Mouse (Mus musculus): ENCODE measurements around the gene Rrn3. TPM values are rescaled to one million over a fixed set of nuclear protein-coding genes. Genes with fewer than 3 reads are reported as not detected.

The Rrn3 gene
- total and polyA plus RNA-seq, 3 experiments: 83.5 to 136 (median 93.8) TPM

DNA sequence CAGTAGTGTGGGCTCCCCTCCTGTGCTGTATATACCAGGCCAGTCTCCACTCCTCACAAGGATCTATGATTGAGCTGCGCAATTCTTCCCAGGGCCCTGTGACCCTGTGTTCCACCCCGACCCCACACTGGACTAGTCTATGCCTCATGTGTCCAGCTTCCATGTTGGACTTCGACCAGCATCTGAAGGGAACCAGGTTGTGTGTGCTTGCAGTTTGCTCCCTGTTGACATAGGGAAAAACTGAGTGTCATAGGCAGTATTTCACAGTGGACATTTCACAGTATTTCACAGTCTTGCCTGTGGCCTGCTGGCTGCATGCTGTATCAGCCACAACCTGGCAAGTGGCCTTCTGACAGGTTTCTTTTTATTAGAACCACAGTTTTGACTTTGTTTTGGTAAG lies 32.7 kb downstream of the Rrn3 start:
- dilution Hi-C loops (cut with MboI; ENCODE audit: extremely low pct_ligation_motif_present, extremely low pct_unique_long_range_greater_than_20kb, low sequenced_read_pairs): no loop called here
- H3K27ac ChIP-seq (ENCODE audit: insufficient read depth, low read depth): no peak overlapping the region
- H3K9me3 ChIP-seq (replicated peaks; ENCODE audit: low read length): no peaks in the 10 kb centered on the region
- H3K4me3 ChIP-seq (replicated peaks in 1 of 3; ENCODE audit: low read depth in 2 of 3, low read length in 2 of 3, poor library complexity in 1 of 3): no peak overlapping the region
- peaks cover 63 to 86% of the 10 kb centered on the region in 2 experiments for H3K36me3 ChIP-seq (replicated peaks in 1 of 2; ENCODE audit: control insufficient read depth in 1 of 2, insufficient read depth in 1 of 2, low read length in 1 of 2)
- TF ChIP-seq MYC (IDR thresholded peaks at IDR 0.05; ENCODE audit: low read depth, low read length) (no peak), TBP (conservative IDR thresholded peaks at IDR 0.05; ENCODE audit: low read depth, low read length) (no peak), HCFC1 (IDR thresholded peaks at IDR 0.05; ENCODE audit: low read depth, low read length) (no peak), NELFE (IDR thresholded peaks at IDR 0.05; ENCODE audit: low read depth, low read length) (no peak), POLR2AphosphoS2 (IDR thresholded peaks at IDR 0.05; ENCODE audit: low read depth, low read length) (no peak), ZC3H11A (IDR thresholded peaks at IDR 0.05; ENCODE audit: low read depth, low read length) (no peak), E2F4 (IDR thresholded peaks at IDR 0.05; ENCODE audit: insufficient replicate concordance, low read depth, low read length) (no peak), ELF1 (IDR thresholded peaks at IDR 0.05; ENCODE audit: low read depth, low read length) (no peak), MXI1 (IDR thresholded peaks at IDR 0.05; ENCODE audit: low read depth, low read length) (no peak), ZNF384 (IDR thresholded peaks at IDR 0.05; ENCODE audit: low read depth, low read length) (no peak), KAT2A (IDR thresholded peaks at IDR 0.05; ENCODE audit: insufficient replicate concordance, low read length) (no peak), RCOR1 (conservative IDR thresholded peaks at IDR 0.05; ENCODE audit: low read depth, low read length) (no peak), IRF4 (IDR thresholded peaks at IDR 0.05; ENCODE audit: low read depth, low read length) (no peak), CHD2 (IDR thresholded peaks at IDR 0.05; ENCODE audit: low read length) (no peak), EP300 (IDR thresholded peaks at IDR 0.05; ENCODE audit: low read length) (no peak), PAX5 (IDR thresholded peaks at IDR 0.05; ENCODE audit: low read length) (no peak)
- H3K4me2 ChIP-seq (ENCODE audit: insufficient read depth, low read depth, poor library complexity, severe bottlenecking): no peak overlapping the region
- DNase-seq (ENCODE audit: extremely low read depth): no peak
- H3K4me1 ChIP-seq (ENCODE audit: control insufficient read depth in 1 of 2, insufficient read depth in 2 of 2): peaks cover 0 to 15% of the 10 kb centered on the region in 2 experiments; a peak in 2 of 4 replicates
- in situ Hi-C loops (cut with MboI; ENCODE audit: low pct_ligation_motif_present, low pct_unique_long_range_greater_than_20kb, low sequenced_read_pairs): no loop called here
- no peak overlapping the region for H3K9ac ChIP-seq (ENCODE audit: insufficient read depth, low read depth)
- H3K27me3 ChIP-seq (replicated peaks): no peaks in the 10 kb centered on the region
- no peaks in the 10 kb centered on the region for H3K79me2 ChIP-seq (replicated peaks; ENCODE audit: control insufficient read depth, extremely low read depth, insufficient read depth, poor library complexity, severe bottlenecking)

DNA sequence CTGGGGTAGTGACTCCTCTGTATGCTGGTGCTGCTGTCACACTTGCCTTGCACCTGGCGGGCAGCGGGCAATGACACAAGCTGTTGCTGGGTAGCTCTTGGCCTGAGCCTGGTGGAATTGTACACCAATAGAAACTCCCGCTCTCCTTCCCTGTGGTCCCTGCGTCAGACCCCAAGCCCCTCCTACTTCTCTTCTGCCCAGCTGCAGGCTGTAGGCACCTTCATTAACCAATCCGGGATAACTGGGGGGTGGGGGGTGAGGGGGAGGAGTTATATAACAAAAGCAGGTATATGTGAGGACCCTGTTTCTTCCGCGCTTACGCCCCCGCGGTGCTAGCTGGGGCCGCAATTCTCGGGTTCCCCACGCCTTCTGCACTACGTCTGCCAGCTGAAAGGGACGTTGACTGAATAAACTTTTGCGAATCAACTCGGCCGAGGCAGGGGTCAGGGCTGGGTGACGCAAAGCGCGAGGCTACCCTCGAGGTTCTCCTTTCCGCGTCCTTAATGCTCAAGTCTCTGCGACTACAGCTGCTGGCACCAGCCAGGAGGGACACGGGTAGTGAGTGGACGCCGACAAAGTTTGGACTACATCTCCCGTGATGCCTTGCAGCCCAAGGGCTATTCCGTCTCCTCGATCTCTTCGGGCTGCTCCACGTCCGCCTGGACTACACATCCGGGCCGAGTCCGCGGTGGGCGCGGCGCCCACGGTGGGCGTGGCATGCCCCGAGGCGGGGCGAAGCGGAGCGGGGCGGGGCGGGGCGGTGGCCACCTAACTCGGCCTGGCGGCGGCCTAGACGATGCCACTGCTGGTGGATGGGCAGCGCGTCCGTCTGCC lies 38.3 kb downstream of the Rrn3 start, which contains the start of gene Ntan1:
TSS of gene Ntan1 (plus strand) at position 286 of the 834 bp plus-strand sequence.
- H3K27me3 ChIP-seq (replicated peaks): no peaks in the 10 kb centered on the region
- in situ Hi-C loops (cut with MboI; ENCODE audit: low pct_ligation_motif_present, low pct_unique_long_range_greater_than_20kb, low sequenced_read_pairs): no loop called here
- H3K9me3 ChIP-seq (replicated peaks; ENCODE audit: low read length): peaks cover 3% of the 10 kb centered on the region
- peak; percentile 99 for DNase-seq (ENCODE audit: extremely low read depth)
- H3K36me3 ChIP-seq (replicated peaks in 1 of 2; ENCODE audit: control insufficient read depth in 1 of 2, insufficient read depth in 1 of 2, low read length in 1 of 2): peaks cover 15 to 47% of the 10 kb centered on the region in 2 experiments
- peak within 1 kb of the TSS; percentile 49 for H3K27ac ChIP-seq (ENCODE audit: insufficient read depth, low read depth)
- H3K4me3 ChIP-seq (replicated peaks in 1 of 3; ENCODE audit: low read depth in 2 of 3, low read length in 2 of 3, poor library complexity in 1 of 3): peak within 1 kb of the TSS; percentile 70 to 96 (median 80)
- H3K4me2 ChIP-seq (ENCODE audit: insufficient read depth, low read depth, poor library complexity, severe bottlenecking): peak within 1 kb of the TSS; percentile 72
- H3K9ac ChIP-seq (ENCODE audit: insufficient read depth, low read depth): peak within 1 kb of the TSS; percentile 58
- H3K79me2 ChIP-seq (replicated peaks; ENCODE audit: control insufficient read depth, extremely low read depth, insufficient read depth, poor library complexity, severe bottlenecking): no peaks in the 10 kb centered on the region
- dilution Hi-C loops (cut with MboI; ENCODE audit: extremely low pct_ligation_motif_present, extremely low pct_unique_long_range_greater_than_20kb, low sequenced_read_pairs): no loop called here
- H3K4me1 ChIP-seq (ENCODE audit: control insufficient read depth in 1 of 2, insufficient read depth in 2 of 2): peaks cover 0 to 40% of the 10 kb centered on the region in 2 experiments; a peak in 2 of 4 replicates
- TF ChIP-seq MAFK (IDR thresholded peaks at IDR 0.05; ENCODE audit: insufficient replicate concordance, low read length): no peak
- no peak for TF ChIP-seq RAD21 (IDR thresholded peaks at IDR 0.05; ENCODE audit: low read depth, low read length)
- peak; percentile 87 for TF ChIP-seq SIN3A (IDR thresholded peaks at IDR 0.05; ENCODE audit: low read length)
- peak; percentile 56 for TF ChIP-seq MEF2A (IDR thresholded peaks at IDR 0.05; ENCODE audit: borderline replicate concordance, low read depth, low read length)
- TF ChIP-seq ZNF384 (IDR thresholded peaks at IDR 0.05; ENCODE audit: low read depth, low read length): no peak
- no peak for TF ChIP-seq CHD1 (IDR thresholded peaks at IDR 0.05; ENCODE audit: low read depth, low read length)
- TF ChIP-seq POLR2A (IDR thresholded peaks at IDR 0.05; ENCODE audit: low read depth, low read length): peak; percentile 80
- TF ChIP-seq EP300 (IDR thresholded peaks at IDR 0.05; ENCODE audit: low read length): 0 out of 2 replicates have a peak, but pooled peaks have one; percentile 52
- peak; percentile 41; the same call in 1 of the 2 replicates for TF ChIP-seq TBP (conservative IDR thresholded peaks at IDR 0.05; ENCODE audit: low read depth, low read length)
- TF ChIP-seq ETS1 (conservative IDR thresholded peaks at IDR 0.05; ENCODE audit: low read depth, low read length): peak; percentile 71
- peak; percentile 66; the same call in 1 of the 2 replicates for TF ChIP-seq MAZ (IDR thresholded peaks at IDR 0.05; ENCODE audit: low read depth, low read length)
- TF ChIP-seq E2F4 (IDR thresholded peaks at IDR 0.05; ENCODE audit: insufficient replicate concordance, low read depth, low read length): peak; percentile 87; the same call in 1 of the 2 replicates
- peak; percentile 87 for TF ChIP-seq ELF1 (IDR thresholded peaks at IDR 0.05; ENCODE audit: low read depth, low read length)
- no peak for TF ChIP-seq JUN (IDR thresholded peaks at IDR 0.05; ENCODE audit: insufficient read depth, low read depth, low read length)
- peak; percentile 61; the same call in 1 of the 2 replicates for TF ChIP-seq MYC (IDR thresholded peaks at IDR 0.05; ENCODE audit: low read depth, low read length)
- peak; percentile 80; the same call in 1 of the 2 replicates for TF ChIP-seq NELFE (IDR thresholded peaks at IDR 0.05; ENCODE audit: low read depth, low read length)
- peak; percentile 55; the same call in 1 of the 2 replicates for TF ChIP-seq GABPA (IDR thresholded peaks at IDR 0.05; ENCODE audit: insufficient replicate concordance, low read depth, low read length)
- peak; percentile 51 for TF ChIP-seq NRF1 (IDR thresholded peaks at IDR 0.05; ENCODE audit: low read depth, low read length)
- no peak; the same call in 1 of the 2 replicates for TF ChIP-seq POLR2AphosphoS2 (IDR thresholded peaks at IDR 0.05; ENCODE audit: low read depth, low read length)
- TF ChIP-seq MXI1 (IDR thresholded peaks at IDR 0.05; ENCODE audit: low read depth, low read length): peak; percentile 78
- TF ChIP-seq USF2 (conservative IDR thresholded peaks at IDR 0.05; ENCODE audit: low read depth, low read length): no peak
- TF ChIP-seq IRF4 (IDR thresholded peaks at IDR 0.05; ENCODE audit: low read depth, low read length): peak; percentile 41; the same call in 1 of the 2 replicates
